Mouse (Mus musculus) forebrain, embryonic 16.5 days (tissue): ENCODE data around the gene Olfr974. TPM values are rescaled to one million over a fixed set of nuclear protein-coding genes. Genes with fewer than 3 reads are reported as not detected.

Source experiments
- ATAC-seq: fragments of 200-750 bp; cut with Nextera tagmentation; 2 replicates; pipeline ENCODE4 v1.8.0; 2017; ENCODE audit warnings: mild to moderate bottlenecking, moderate library complexity
- H3K27ac ChIP-seq: fragments of 300-500 bp; sonication (generic); 2 replicates; pipeline ENCODE4 v1.5.1; 2014; ENCODE audit warnings: low read length, control low read depth
- H3K27me3 ChIP-seq: fragments of 300-500 bp; sonication (generic); replicated peaks from 2 replicates; pipeline ENCODE4 v1.6.1; 2014; ENCODE audit warnings: low read length; ENCODE audit not compliant: control insufficient read depth, insufficient read depth
- H3K36me3 ChIP-seq: fragments of 300-500 bp; sonication (generic); 2 replicates; pipeline ENCODE4 v1.6.1; 2014; ENCODE audit not compliant: control insufficient read depth, insufficient read depth
- H3K4me1 ChIP-seq: fragments of 300-500 bp; sonication (generic); replicated peaks from 2 replicates; pipeline ENCODE4 v1.6.1; 2014; ENCODE audit warnings: low read length; ENCODE audit not compliant: control insufficient read depth, insufficient read depth
- H3K4me2 ChIP-seq: fragments of 300-500 bp; sonication (generic); 2 replicates; pipeline ENCODE4 v1.6.1; 2014; ENCODE audit warnings: mild to moderate bottlenecking, low read length, control low read depth
- H3K4me3 ChIP-seq: fragments of 300-500 bp; sonication (generic); replicated peaks from 2 replicates; pipeline ENCODE4 v1.5.1; 2014; ENCODE audit warnings: mild to moderate bottlenecking, low read length, control low read depth
- H3K9ac ChIP-seq: fragments of 300-500 bp; sonication (generic); replicated peaks from 2 replicates; pipeline ENCODE4 v1.6.1; 2014; ENCODE audit warnings: low read depth, low read length, control low read depth
- H3K9me3 ChIP-seq: fragments of 300-500 bp; sonication (generic); 2 replicates; pipeline ENCODE4 v1.6.1; 2016; ENCODE audit warnings: low read length; ENCODE audit not compliant: control insufficient read depth
- WGBS: fragments of 180-500 bp; shearing (Covaris S2); extraction: QIAGEN DNeasy Blood & Tissue Kit; methylation state at CpG from one replicate; pipeline ENCODE4 v1.1.7; 2014; 5-methylcytosine and 5-hydroxymethylcytosine counted together
- polyA plus RNA-seq: library from polyadenylated mRNA; unstranded; fragments of >200 nt; fragmentation: Nextera tagmentation; extraction: Ambion mirVana; gene quantifications from 2 replicates; pipeline ENCODE4 v1.2.1, GENCODE M21; 2015

Gene Olfr974
- polyA plus RNA-seq, 1 experiment from 2014 or later: not detected

GRCm38 (mm10) chr9:39991813-39992212 is 54.5 kb downstream of the Olfr974 start, which contains the start of gene Olfr978:
Olfr978 (plus strand) TSS chr9:39992113.
- ATAC-seq: no peak
- Histone ChIP-seq H3K9ac (no peak within 1 kb of the TSS), H3K36me3 (no peaks in the 10 kb centered on the region), H3K27me3 (no peaks in the 10 kb centered on the region), H3K4me3 (no peak within 1 kb of the TSS), H3K9me3 (no peaks in the 10 kb centered on the region), H3K4me1 (no peaks in the 10 kb centered on the region), H3K27ac (no peak within 1 kb of the TSS), H3K4me2 (no peak within 1 kb of the TSS)
- WGBS: 86% methylated on average over 2 of the region's 2 CpGs

Other genes starting within 250 kb of the Olfr974 start
- gene Olfr149, start 230.4 kb upstream of the Olfr974 start, polyA plus RNA-seq: not detected in 2 replicates
- not detected in 2 replicates for gene Olfr965, start 226.1 kb upstream of the Olfr974 start, polyA plus RNA-seq
- not detected in 2 replicates for gene Olfr150, start 206.5 kb upstream of the Olfr974 start, polyA plus RNA-seq
- gene Olfr967, start 191.3 kb upstream of the Olfr974 start, polyA plus RNA-seq: not detected in 2 replicates
- not detected in 2 replicates for gene Olfr968, start 154.2 kb upstream of the Olfr974 start, polyA plus RNA-seq
- not detected in 2 replicates for gene Olfr969, start 146.6 kb upstream of the Olfr974 start, polyA plus RNA-seq
- gene Olfr970, start 128.6 kb upstream of the Olfr974 start, polyA plus RNA-seq: not detected in 2 replicates
- gene Olfr971, start 100.6 kb upstream of the Olfr974 start, polyA plus RNA-seq: not detected in 2 replicates
- not detected in 2 replicates for gene Olfr972, start 71.1 kb upstream of the Olfr974 start, polyA plus RNA-seq
- gene Olfr229, start 30.2 kb upstream of the Olfr974 start, polyA plus RNA-seq: not detected in 2 replicates
- gene Olfr975, start 14.5 kb downstream of the Olfr974 start, polyA plus RNA-seq: not detected in 2 replicates
- not detected in 2 replicates for gene Olfr976, start 23.6 kb downstream of the Olfr974 start, polyA plus RNA-seq
- not detected in 2 replicates for gene Olfr978, start 54.6 kb downstream of the Olfr974 start, polyA plus RNA-seq
- gene Olfr979, start 66.0 kb downstream of the Olfr974 start, polyA plus RNA-seq: not detected in 2 replicates
- not detected in 2 replicates for gene Olfr980, start 72.1 kb downstream of the Olfr974 start, polyA plus RNA-seq
- not detected in 2 replicates for gene Olfr981, start 84.0 kb downstream of the Olfr974 start, polyA plus RNA-seq
- gene Olfr982, start 136.3 kb downstream of the Olfr974 start, polyA plus RNA-seq: not detected in 2 replicates
- not detected in 2 replicates for gene Olfr983, start 156.1 kb downstream of the Olfr974 start, polyA plus RNA-seq
- not detected in 2 replicates for gene Olfr984, start 176.7 kb downstream of the Olfr974 start, polyA plus RNA-seq
- gene Olfr985, start 192.7 kb downstream of the Olfr974 start, polyA plus RNA-seq: not detected in 2 replicates
- not detected in 2 replicates for gene Tmem225, start 210.6 kb downstream of the Olfr974 start, polyA plus RNA-seq
- not detected in 2 replicates for gene Olfr986, start 243.4 kb downstream of the Olfr974 start, polyA plus RNA-seq